Mouse (Mus musculus) gastrocnemius, postnatal 14 days (tissue): ENCODE data around the gene Micall2. TPM values are rescaled to one million over a fixed set of nuclear protein-coding genes. Genes with fewer than 3 reads are reported as not detected.
"Not testable (repeated sequence)": the region's sequence is repeated elsewhere in the genome, so short reads cannot be mapped to it uniquely, and the experiment has no call there.

Experiments
- DNase-seq: peaks from one replicate; pipeline ENCODE4 v3.0.0; 2021; ENCODE audit warnings: mixed read lengths
- intact Hi-C: fragments of 180-260 bp; cut with DNase I; formaldehyde crosslinking; loops from one replicate; pipeline ENCODE4 v1.15.1; 2025; ENCODE audit warnings: low total_unique reads
- long read RNA-seq, 2 experiments: library from polyadenylated mRNA; stranded (forward); transcript quantifications; one replicate each; pipeline ENCODE4 v2.0.0; 2021
- total RNA-seq, 2 experiments: library from RNA; stranded (reverse); gene quantifications; 2 replicates each; pipeline ENCODE4 v1.2.3; 2021

Gene Micall2
- 1 to 10 TPM; 3.0 to 3.1 TPM for total RNA-seq
- long read RNA-seq, experiment 1, partial matches to known transcripts, result 1 of 1 reads
- long read RNA-seq, experiment 1, other reads (novel, unspliced or antisense), result 0 of 1 reads
- long read RNA-seq, experiment 2, partial matches to known transcripts, result 2 of 2 reads
- long read RNA-seq, experiment 2, other reads (novel, unspliced or antisense), result 0 of 2 reads

DNA sequence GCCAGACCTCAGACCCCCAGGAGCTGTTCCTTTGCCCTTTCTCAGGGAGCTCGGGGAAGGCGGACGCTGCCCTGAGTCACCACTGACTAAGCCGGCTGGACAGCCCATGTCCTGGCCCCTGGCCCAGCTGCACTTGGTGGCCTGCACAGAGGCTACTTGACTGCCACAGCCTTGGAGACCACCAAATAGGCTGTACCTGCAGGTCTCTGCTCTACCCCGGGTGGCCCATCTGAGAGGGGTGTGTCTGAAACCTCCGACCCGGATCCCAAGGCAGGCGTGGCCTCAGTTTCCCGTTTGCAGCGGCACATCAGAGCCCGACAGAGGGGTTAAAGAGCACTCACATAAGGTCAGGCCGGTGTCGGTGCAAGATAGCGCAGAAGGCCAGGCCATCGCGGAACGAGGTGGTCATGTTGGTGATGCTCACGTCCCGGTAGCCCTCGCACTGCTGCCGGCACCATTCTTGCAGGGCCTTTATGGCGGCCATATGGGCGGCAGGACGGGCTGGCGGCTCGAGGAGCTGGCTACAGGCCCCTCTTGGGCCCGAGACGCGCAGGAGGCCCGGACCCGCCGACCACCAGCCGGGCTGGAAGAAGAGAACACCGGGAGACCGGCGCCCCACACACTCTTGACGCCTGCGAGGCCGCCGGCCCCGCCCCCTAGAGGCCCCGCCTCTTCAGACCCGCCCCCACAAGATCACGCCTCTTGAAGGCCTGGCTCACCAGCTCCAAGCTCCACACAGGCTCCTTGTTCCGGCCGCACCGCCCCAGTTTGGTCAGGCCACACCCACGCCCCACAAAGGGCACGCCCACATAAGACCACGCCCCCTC, at the start of gene Micall2:
Gene Micall2, minus strand, starts transcription at position 660 of the 827 bp plus-strand sequence.
- intact Hi-C loops, result no loop called here
- DNase-seq, result peak; percentile 95

DNA sequence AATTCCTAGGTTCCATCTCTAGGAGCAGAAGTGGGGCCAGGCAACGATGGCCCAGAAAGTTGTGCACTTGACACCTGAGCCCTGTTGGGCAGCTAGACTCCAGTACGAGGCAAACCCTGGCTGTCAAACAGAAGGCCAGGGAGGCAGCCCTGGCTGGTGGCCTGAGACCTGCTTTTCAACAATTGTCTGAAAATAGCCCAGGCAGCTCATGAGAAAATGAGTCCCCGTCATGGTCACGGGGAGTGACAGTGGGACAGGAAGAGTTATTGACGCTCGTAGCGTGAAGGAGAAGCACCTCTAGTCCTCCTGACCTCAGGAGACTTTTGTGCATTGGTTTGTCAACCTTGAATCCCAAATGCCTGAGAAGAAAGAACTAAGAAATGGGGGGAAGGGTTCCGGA, 45.3 kb upstream of the Micall2 start:
- no peak for DNase-seq
- intact Hi-C loops, result no loop called here

DNA sequence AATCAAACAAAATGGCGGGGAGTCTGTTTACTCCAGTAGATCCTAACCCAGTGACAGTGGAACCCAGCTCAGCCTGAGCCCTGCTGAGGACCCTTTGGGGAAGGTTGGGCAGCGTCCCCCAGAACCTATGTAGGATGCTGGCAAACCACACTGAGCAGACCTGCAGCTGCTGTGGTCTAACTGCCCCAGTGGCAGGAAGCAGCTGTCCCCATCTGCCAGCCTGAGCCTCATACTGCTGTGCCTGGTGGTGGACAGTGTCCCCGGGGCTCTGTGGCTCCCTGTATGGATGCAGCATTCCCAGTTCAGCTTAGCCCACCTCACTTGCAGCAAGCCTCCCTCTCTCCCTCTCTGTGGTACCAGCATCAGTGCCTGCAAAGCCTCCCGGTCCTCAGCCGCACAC, 40.8 kb upstream of the Micall2 start:
- intact Hi-C loops, result loop anchor here (5.0 kb wide), 1 partner anchor 40 kb away; the partner anchor contains the start of gene Tmem184a
- no peak for DNase-seq

DNA sequence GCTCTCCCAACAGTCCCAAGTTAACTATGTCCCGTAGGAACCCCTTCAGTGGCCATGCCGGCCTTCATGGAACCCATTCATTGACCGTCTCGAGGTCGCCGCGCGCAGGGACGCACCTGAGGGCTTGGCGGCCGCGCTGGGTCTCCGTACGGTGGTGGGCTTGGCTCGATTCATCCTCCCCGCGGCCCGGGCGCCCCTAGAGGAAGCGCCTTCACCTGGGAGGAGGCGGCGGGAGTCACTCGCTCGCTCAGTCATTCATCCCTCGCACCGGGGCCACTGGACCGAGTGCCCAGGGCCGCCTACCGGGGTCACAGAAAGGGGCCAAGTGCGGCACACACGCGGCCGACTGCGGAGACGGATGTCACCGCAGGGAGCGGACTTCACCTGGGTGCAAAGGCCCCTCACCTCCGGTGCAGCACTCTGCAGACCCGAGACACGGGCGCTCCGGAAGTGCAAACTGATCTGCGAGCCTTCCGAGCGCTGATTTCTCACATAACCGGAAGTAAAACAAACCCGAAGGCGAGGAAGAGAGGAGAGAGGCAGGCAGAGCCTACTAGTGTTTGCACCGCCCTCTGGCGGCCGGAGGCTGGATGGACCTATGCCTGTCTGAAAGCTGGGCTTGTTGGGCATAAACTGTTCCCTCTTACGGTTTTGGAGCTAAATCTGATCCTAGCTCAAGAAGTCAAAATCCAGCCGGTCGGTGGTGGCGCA, 39.2 kb upstream of the Micall2 start, which contains the start of gene Ints1:
Gene Ints1, minus strand, starts transcription at position 459 of the 711 bp plus-strand sequence.
- peak; percentile 96 for DNase-seq
- intact Hi-C loops, result loop anchor here (5.0 kb wide), 1 partner anchor 42 kb away; the partner anchor contains the start of gene Tmem184a

DNA sequence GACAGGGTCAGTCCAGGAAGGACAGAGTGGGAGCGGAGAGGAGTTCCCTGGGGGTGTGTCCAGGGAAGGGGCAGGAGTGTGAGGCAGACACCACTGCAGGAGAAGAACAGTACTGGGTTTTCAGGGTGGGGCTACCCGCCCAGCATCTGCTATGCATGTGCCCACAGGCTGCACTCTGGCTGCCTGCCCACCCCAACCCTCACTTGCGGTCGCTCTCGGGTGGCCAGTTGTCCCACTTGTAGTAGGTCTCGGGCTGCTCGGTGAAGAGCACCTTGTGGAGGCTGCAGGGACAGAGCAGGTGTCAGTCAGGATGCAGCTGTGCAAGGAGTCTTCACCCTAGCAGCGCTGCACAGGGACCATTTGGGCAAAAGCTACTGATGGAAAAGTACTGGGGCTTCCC, 32.1 kb upstream of the Micall2 start:
- intact Hi-C loops, result no loop called here

DNA sequence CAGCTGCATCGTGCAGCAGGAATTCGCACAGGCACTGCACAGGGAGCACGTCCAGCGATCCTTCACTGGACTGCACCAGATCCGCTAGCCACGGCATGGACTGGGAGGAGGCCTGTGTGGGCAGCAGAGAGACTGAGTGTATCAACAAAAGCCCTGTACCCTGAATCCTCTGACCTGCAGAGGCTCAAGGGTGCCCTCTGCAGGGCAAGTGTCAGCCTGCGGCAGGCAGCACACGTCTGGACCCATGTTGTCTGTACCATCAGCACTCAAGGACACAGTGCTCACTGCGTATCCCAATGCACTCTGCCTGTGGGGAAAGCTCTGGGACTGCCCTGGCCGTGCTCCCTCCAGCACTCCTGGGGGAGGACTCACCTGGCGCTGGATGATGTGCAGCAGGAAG, 28.2 kb upstream of the Micall2 start:
- DNase-seq, result no peak

More for the DNA sequence above, 32.1 kb upstream of the Micall2 start:
- DNase-seq, result no peak

DNA sequence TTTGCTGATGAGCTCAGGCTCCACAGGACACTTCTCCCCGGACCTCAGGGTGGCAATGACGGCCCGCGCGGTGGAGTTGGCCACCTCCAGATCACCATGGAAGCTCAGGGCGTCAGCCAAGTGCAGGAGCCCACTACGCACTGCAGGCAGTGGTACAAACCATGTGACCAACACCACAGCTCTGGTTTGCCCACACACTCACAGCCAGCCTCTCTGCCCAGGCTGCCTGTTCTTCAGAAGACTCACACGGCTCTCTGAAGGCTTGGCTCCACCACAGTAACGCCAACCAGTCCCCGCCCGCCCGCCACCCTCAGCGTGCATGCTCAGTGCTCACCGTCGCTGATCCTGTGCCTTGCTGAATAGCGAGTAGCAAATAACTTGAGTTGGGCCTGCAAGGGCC, 22.0 kb upstream of the Micall2 start:
- DNase-seq, result no peak
- intact Hi-C loops, result no loop called here

More for the DNA sequence above, 28.2 kb upstream of the Micall2 start:
- intact Hi-C loops, result no loop called here

DNA sequence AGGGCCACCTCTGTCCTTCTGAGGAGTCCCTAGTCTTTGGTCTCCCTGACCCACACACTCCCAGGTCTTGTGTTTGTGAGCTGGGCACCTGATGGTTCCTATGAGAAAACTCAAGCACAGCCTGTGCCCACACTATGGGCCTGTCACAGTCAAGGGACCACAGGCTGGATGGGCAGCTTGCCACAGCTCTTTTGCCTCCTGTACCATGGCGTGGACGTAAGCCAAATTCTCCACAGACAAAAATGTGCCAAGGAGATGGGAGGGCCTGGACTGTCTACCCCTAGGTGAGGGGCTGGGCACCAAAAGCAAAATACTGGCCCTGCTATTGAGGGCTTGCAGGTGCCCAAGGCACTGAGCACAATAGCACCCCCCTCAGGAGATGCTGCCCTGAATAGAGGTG, 20.4 kb upstream of the Micall2 start:
- DNase-seq, result no peak
- intact Hi-C loops, result no loop called here

DNA sequence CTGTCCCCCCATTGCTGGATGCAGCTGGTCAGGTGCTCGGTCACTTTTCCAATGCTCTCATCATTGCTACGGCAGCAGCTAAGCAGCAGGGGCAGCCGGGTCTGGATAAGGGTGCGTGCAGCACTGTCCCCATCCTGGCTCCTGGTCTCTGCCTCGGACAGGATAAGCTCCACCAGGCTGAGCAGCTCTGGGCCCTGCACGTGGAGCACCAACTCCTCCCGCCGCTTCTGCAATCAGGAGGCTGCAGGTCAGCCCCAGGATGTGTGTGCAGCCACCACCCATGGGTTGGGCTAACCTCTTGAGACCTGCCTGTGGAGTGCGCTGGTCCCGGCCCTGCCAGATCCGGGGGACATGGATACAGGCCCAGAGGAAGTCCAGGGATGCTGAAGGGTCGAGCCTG, 20.0 kb upstream of the Micall2 start:
- intact Hi-C loops, result no loop called here
- DNase-seq, result no peak

DNA sequence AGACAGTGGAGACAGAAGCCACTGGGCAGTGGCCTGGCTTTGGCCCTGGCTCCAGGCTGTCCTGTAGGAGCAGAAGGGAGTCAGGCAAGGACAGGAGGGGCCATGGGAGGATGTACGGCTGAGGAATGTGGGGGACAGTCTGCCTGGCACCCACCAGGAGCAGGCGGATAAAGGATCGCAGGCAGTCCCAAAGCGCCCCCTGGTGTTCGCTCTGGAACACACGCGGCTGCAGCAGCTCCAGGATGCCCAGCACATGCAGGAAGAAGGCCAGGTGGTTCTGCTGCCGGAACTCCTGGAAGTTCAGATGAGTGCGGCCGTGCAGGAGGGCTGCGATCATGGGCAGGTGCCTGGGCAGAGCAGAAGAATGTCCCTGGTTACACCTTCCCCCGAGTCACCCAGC, 18.6 kb upstream of the Micall2 start:
- peak; percentile 53 for DNase-seq
- intact Hi-C loops, result loop anchor here (5.0 kb wide), 1 partner anchor 217 kb away; no protein-coding TSS in a partner anchor

DNA sequence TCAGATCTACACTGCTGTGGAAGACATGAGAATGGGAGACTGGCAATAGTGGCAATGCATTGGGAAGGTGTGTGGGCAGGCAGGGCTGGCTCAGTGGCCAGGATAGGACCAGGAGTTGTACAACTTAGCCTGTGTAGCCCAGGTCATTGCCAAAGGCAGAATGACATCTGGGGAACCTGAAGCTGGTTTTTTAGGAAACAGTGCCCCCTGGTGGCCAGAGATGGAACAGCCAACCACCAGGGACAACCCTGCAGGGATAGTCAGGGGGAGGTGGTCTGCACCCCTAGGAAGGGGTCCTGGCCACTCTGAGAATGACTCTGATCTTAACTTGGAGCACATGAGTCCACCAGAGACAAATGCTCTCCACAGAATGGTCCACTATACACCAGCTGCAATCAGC, 14.4 kb upstream of the Micall2 start:
- peak; percentile 54 for DNase-seq
- intact Hi-C loops, result loop anchor here (2.0 to 5.0 kb wide), 2 partner anchors 34 to 213 kb away; no protein-coding TSS in a partner anchor

DNA sequence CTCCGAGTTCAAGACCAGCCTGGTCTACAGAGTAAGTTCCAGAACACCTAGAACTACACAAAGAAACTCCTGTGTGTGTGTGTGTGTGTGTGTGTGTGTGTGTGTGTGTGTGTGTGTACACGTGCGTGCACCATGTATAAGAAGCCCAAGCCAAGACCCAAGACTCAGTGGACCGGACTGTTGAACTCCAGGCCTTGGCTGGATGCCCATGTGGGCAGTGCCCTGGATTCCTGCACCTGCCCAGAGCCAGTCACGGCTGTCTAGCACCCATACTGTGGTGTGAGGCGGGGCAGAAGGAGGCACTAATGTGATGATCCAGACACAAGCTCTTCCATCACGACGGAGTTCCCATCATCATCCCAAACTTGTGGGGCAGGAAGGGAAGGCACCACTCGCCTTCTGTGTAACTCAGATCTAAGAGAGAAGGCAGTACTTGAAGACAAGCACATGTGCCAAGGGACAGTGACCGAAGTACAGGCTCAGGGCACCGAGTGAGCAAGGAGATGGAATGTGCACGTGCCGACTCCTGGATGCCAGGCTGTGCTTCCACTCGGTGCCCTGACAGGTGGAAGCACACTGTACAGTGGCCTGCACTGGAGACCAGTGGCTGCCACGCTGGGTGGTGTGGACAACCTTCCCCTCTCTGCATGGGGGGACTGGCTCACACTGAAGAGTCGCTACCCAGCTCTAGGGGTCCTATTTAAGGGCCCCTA, 13.4 kb upstream of the Micall2 start:
- DNase-seq, result no peak
- intact Hi-C loops, result loop anchor here (2.0 to 5.0 kb wide), 2 partner anchors 33 to 212 kb away; no protein-coding TSS in a partner anchor

DNA sequence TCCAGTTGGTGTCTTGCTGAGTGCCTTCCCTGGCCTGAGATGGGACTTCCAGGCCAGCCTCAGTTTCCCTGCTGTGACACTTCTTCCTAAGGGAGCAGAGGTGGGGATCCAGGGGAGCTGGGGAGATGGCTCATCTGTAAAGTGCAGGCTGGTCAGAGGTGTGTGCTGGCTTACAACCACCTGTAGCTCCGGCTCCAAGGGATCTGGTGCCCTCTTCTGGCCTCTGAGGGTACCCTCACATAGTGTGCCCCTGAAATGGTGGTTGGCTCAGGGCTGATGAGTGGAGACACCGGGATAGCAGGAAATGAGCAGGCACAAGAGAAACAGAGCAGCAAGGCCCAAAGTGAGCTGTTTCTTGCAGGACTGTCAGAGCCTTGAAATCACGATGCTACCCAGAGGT, 9.6 kb upstream of the Micall2 start:
- intact Hi-C loops, result no loop called here
- DNase-seq, result no peak

DNA sequence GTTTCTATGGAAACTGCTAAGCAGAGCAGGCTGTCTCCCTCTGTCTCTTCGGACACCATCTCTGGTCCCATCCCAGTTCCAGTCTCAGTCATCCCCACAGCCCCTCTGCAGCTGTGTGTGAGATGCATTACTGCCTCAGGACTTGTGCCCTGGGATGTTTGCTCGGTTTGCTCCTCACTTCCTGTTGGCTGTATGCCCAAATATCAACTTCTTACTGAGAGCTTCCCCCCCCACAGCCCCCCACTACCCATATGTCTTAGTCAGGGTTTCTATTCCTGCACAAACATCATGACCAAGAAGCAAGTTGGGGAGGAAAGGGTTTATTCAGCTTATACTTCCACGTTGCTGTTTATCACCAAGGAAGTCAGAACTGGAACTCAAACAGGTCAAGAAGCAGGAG, 6.5 kb upstream of the Micall2 start:
- DNase-seq, intact Hi-C loops: not testable (repeated sequence)

DNA sequence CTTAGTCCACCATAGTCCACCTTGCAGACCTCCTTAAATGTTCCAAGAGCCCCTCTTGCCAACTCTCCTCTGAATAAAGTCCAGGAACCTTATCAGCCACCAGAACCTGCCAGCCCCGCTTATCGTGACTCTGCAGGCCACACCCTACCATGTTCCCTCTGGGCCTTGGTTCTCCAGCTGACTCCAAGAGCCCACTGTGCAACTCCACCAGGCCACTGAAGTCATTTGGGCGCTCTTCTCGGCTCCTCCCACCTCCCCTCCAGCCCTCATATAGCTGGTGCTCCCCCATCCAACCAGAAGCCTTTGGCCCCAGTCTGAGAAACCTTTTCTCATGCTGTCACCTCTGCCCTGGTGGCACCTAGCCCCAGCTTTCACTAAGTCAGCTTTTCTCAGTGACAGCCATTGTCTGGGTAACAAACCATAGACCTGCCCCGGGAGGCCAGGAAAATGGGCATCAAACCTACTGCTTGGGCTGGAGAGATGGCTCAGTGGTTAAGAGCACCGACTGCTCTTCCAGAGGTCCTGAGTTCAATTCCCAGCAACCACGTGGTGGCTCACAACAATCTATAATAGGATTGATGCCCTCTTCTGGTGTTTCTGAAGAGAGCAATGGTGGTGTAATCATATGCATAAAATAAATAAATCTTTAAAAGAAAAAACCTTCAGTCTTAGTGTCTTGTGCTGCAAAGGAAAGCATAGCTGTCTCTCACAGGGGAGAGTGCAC, 2.6 kb upstream of the Micall2 start:
- DNase-seq, result no peak
- intact Hi-C loops, result no loop called here

DNA sequence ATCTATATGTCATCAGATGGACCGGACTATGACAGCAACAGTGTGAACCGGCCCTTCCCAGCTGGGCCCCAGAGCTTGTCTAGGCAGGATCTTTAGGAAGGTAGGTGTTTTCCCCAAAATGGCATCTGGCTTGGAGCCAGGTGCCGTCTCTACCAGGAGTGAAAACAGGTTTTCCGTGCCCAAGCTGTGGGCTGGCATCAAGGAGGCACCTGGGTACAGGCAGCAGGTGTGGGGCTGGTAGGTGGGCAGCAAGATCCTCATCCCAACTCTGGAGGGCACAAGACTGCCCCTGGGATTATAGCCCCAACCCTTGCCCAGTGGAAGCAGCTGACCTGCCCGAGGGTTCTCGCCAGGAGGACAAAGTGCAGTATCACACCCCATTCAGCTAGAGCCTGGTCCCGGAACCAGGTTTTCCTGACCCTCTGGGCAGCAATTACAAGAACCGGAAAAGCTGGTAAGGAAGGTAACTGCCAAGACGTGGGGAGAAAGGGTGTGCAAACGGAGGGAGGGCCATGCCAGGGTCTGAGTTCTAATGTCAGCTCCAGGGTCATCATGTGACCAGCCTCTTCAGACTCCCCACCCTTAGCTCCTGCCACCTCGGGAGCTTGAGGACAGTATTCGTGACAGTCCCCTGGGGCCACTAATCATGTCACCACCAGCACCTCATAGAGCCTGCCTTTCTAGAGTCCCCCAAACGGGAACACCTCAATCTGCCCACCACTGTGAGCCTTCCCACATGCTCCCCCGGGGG, 1.9 kb upstream of the Micall2 start:
- intact Hi-C loops, result no loop called here
- no peak for DNase-seq

DNA sequence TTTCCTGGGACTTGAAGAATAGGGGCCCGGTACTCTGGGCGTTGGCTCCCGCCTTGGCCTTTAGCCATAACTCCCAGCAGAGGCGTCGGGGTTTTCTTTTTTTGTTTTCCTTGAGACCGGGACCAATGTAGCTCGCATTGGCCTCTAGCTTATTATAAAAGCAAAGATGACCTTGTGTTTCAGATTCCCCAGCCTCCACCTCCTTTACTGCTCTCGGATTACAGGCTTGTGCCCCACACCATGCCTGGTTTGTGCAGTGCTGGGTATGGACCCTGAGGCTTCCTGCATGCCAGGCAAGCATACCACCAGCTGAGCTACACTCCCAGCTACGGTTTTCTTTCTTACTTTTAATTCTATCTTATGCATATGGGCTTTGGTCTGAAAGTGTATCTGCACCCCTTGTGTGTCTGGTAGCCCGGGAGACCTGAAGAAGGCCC, 386 bp upstream of the Micall2 start:
- intact Hi-C loops, result no loop called here
- DNase-seq, result no peak

DNA sequence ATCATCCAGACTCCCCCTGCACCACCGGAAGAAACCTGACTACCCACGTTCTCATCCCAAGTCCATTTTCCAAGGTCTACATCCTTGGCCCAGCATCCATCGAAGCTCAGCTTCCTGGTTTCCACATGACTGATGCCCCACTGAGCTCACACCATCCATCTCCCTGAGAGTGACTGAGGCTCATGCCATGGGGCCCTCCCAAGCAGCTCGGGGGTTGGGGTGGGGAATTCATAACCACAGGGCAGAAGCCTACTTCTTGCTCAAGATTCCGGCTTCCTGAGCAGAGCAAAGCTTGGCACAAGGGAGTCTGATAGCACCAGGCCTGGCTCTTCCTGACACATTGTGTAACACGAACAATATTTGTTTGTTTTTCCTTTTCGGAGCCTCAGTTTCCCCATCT, 1.4 kb downstream of the Micall2 start:
- no peak for DNase-seq
- intact Hi-C loops, result no loop called here
